In the genomic region with DNA sequence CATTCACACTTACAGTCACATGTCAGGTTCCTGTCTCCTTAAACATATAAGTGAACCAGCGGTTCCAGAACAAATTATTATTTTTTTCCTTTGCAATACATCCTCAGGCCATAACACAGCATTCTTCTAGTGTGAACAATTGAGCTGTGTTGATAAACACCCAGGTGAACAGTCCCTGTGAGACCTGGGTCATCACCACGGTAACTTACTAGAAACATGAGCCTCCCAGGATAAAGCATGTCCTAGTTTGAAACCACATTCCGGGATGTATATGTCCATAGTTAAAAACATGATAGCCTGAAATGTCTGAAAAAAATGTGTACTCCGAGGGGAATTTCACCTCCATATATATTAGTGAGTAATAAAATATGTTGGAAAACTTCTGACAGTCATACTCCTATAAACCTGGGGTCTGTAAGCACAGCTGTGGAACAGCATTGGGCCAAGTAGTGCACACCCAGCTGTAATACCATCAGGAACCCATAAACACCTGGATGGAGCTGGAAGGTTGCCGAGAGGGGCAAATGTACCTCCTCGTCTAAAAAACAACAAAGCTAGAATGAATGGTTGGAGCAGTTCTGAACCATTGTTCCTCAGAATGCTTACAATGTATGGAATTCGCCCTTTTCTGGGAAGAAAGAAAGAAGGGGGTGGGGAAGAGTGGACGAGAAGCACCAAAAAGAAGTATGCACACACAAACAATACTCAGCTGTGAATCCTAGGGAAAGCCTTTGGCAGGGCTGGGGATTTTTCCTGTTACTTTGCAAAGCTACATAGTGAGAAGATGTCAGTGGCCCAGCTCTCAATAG, we compare ENCODE assay signal across 15 mouse cellular contexts.
"Had no signal": no experiment of that assay in that cellular context is flagged by ENCODE, and none has a peak within 500 bp of the region (broad histone marks: within the 10 kb centered on the region; RNA-seq: fewer than 3 reads in every experiment).

No protein-coding gene starts in this region.

- H3K36me3 ChIP-seq: liver, embryonic 15.5 days; midbrain, embryonic 13.5 days had no signal

- H3K4me2 ChIP-seq: liver, embryonic 11.5 days; liver, embryonic 15.5 days; midbrain, embryonic 13.5 days had no signal

- ATAC-seq: lung, postnatal 0 days; midbrain, embryonic 13.5 days had no signal

- H3K27ac ChIP-seq: layer of hippocampus, adult 2 months; liver, embryonic 15.5 days; midbrain, embryonic 13.5 days; stomach, postnatal 0 days had no signal

- DNase-seq: kidney, adult 11 months; kidney, adult 9 months; kidney, postnatal 10 days; kidney, postnatal 4 days; lung, adult 2 months; lung, postnatal 36 days; right cerebral cortex, adult 18-20 months; right cerebral cortex, postnatal 25 days; thymus, postnatal 14 days had no signal

- H3K9ac ChIP-seq: liver, embryonic 15.5 days; midbrain, embryonic 13.5 days had no signal

- H3K27me3 ChIP-seq: liver, embryonic 15.5 days; midbrain, embryonic 13.5 days had no signal

- H3K4me3 ChIP-seq: layer of hippocampus, adult 2 months; liver, embryonic 15.5 days; midbrain, embryonic 13.5 days had no signal

- H3K4me1 ChIP-seq: liver, embryonic 15.5 days; midbrain, embryonic 13.5 days had no signal

- H3K9me3 ChIP-seq: liver, embryonic 15.5 days had no signal
